ENCODE assay signal across 25 mouse cellular contexts in genomic region chr4:114469881-114470280, GRCm38 (mm10).
"Had no signal": no experiment of that assay in that cellular context is flagged by ENCODE, and none has a peak within 500 bp of the region (broad histone marks: within the 10 kb centered on the region; RNA-seq: fewer than 3 reads in every experiment).

No protein-coding gene starts in this region.

- H3K4me2 ChIP-seq: heart, embryonic 13.5 days; heart, embryonic 15.5 days; hindbrain, embryonic 13.5 days; hindbrain, embryonic 15.5 days; limb, embryonic 12.5 days; liver, embryonic 11.5 days; liver, embryonic 13.5 days; liver, embryonic 15.5 days had no signal

- H3K4me1 ChIP-seq: liver, embryonic 15.5 days had no signal

- H3K9ac ChIP-seq: heart, embryonic 13.5 days; heart, embryonic 15.5 days; hindbrain, embryonic 13.5 days; hindbrain, embryonic 15.5 days; limb, embryonic 12.5 days; liver, embryonic 13.5 days; liver, embryonic 15.5 days; liver, postnatal 0 days had no signal

- H3K36me3 ChIP-seq: heart, embryonic 10.5 days; heart, embryonic 13.5 days; heart, embryonic 15.5 days; hindbrain, embryonic 13.5 days; hindbrain, embryonic 15.5 days; limb, embryonic 10.5 days; limb, embryonic 12.5 days; liver, embryonic 13.5 days; liver, embryonic 15.5 days had no signal

- DNase-seq: gastrocnemius, postnatal 14 days; gastrocnemius, postnatal 36 days; heart, adult 18-20 months; heart, postnatal 14 days; heart, postnatal 36 days; kidney, adult 18-20 months; kidney, adult 8-10 months; kidney, postnatal 10 days; kidney, postnatal 25 days; kidney, postnatal 4 days; layer of hippocampus, adult 9-11 months; liver; liver, embryonic 13.5 days; liver, postnatal 0 days had no signal

- H3K4me3 ChIP-seq: heart, embryonic 10.5 days; heart, embryonic 13.5 days; heart, embryonic 15.5 days; hindbrain, embryonic 13.5 days; hindbrain, embryonic 15.5 days; left cerebral cortex, adult 2 months; limb, embryonic 10.5 days; limb, embryonic 12.5 days; liver, embryonic 13.5 days; liver, embryonic 15.5 days had no signal

- H3K27ac ChIP-seq: heart, embryonic 10.5 days; heart, embryonic 13.5 days; heart, embryonic 15.5 days; hindbrain, embryonic 13.5 days; hindbrain, embryonic 15.5 days; left cerebral cortex, adult 2 months; limb, embryonic 10.5 days; limb, embryonic 12.5 days; liver, embryonic 13.5 days; liver, embryonic 15.5 days had no signal

- H3K9me3 ChIP-seq: heart, embryonic 10.5 days; heart, embryonic 13.5 days; heart, embryonic 15.5 days; hindbrain, embryonic 13.5 days; hindbrain, embryonic 15.5 days; limb, embryonic 10.5 days; limb, embryonic 12.5 days; liver, embryonic 13.5 days; liver, embryonic 15.5 days had no signal

- ATAC-seq: intestine, postnatal 0 days; liver, postnatal 0 days had no signal

- H3K27me3 ChIP-seq: hindbrain, embryonic 13.5 days; hindbrain, embryonic 15.5 days; liver, embryonic 13.5 days; liver, embryonic 15.5 days had no signal
